Mouse (Mus musculus) embryo, embryonic 10.5 days (tissue): ENCODE data around the gene Jund.

Experiments used
- DNase-seq: peaks from one replicate; pipeline ENCODE4 v3.0.0-alpha.2; 2015; ENCODE audit warnings: low spot score

Jund gene

DNA sequence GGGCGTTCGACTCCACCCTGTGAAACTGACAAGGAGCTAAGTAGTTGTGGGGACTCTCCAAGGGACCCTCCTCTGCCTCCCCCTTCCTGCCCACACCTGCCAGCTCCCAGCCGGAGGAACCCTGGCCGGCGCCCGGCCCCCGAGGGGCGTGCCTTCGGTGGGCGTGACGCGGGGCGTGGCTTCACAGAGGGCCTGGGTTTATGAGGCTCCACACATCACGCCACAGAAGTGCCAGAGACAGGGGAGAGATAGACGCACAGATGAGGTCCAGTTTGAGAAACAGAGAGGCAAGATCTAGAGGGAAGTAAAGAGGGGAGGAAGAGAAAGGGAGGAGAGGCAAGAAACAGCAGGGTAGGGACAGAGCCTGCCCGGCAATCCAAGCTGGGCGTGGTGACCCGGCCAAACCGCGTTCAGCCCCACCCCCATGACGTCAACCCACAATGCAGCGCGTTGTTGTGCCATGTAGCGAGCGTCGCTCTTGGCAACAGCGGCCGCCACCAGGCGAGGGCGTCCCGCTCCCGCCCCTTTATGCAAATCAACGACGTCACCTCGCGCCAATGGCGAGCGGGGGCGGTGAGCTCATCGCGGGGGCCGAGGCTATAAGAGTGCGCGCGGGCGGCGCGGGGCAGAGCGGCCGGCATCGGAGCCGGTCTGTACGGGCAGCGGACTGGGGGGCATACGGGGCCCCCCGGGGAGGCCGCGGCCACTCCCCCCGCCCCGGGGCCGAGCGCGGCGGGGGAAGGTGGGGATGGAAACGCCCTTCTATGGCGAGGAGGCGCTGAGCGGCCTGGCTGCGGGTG, at the start of gene Jund:
Gene Jund (plus strand): TSS at position 640 of the 800 bp plus-strand sequence.
- DNase-seq, result peak; percentile 99

DNA sequence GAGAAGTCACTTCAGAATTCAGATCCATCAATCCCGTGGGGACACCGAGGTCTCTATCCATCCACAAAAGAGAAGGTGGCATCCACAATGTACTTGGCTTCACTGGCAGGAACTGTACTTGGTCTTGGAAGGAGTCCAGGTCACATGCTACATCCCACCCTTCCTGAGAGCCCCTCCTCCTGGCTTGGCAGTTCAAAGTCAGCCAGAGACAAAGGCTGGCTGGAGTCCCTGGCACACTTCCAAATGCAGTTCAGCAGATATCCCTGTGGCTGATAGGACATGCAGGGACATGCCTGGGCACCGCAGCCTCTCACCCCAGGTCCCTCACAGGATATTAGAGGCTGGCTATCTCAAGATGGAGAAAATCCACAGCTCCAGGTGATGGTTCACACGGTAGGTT, 49.4 kb upstream of the Jund start:
- DNase-seq, result no peak

DNA sequence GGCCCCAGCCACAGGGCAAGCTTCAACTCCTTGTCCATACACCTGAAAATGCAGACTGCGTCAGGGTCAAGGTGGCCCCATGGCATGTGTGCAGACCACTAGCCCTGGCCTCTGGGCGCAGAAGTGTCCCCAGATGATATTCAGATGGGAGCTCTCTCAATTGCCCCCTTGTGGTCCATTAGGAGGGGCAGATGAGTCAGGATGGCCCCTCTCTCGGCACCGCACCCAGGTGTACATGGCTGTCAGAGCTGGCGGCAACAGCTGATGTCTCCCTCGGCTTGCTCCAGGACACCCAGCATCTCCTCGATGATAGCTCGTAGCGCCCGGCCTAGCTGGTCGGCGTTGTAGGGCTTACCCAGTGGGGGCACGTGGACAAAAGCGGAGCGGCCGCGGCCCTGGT, 48.4 kb upstream of the Jund start:
- no peak for DNase-seq

- peak; percentile 69 for DNase-seq
These were observed 45.5 kb upstream of the Jund start for GRCm38 (mm10) chr8:70653226-70653625.

- no peak for DNase-seq
These were observed 44.6 kb upstream of the Jund start for GRCm38 (mm10) chr8:70654121-70654520.

- peak; percentile 69 for DNase-seq
These were observed 43.3 kb upstream of the Jund start for GRCm38 (mm10) chr8:70655469-70655868.

DNA sequence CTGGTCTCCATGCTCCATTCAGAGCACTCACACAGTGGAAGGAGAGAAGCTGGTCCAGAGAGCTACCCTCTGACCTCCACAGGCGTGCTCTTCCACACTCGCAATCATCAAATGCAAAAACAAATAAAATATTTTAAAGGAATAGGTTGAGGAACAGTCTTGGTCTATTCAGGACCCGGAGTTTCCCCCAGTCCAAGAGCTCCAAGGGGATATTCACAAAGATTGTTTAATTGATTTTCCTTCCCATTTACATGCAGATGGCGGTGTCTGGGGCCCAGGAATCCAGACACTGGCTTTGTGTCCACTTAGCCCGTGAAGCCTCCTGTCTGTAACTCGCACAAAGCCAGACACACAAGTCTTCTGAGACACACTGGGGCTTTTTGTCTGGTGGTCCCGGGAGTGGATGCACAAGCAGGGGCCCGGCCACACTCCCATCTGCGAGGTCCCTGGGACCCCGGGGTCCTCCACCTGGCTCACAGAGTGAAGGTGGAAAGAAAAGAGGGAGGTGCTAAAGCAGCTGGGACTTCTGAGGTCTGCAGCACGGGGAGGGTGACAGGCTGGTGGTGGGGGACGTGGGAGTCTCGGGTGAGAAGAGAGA, 42.5 kb upstream of the Jund start:
- peak; percentile 70 for DNase-seq

GRCm38 (mm10) chr8:70657214-70657613, 41.5 kb upstream of the Jund start:
- no peak for DNase-seq

DNA sequence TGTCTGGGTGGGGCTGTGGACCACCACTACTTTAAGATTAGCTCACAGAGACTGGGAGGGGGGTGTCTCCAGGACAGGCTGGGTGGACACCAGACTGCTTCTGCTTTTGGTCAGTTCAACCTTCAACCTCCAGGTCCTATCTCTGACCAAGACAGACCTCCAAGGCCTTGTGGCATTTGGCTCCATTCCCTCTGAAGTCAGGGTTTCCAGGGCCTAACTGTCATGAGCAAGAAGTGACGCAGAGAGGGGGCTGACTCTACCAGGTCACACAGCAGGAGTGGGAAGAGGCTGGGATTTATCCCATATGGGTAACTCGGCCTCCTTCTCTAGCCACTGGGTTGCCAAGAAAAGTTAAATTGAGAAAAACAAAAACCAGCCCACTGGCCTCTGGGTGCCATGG, 41.0 kb upstream of the Jund start:
- DNase-seq, result no peak

DNA sequence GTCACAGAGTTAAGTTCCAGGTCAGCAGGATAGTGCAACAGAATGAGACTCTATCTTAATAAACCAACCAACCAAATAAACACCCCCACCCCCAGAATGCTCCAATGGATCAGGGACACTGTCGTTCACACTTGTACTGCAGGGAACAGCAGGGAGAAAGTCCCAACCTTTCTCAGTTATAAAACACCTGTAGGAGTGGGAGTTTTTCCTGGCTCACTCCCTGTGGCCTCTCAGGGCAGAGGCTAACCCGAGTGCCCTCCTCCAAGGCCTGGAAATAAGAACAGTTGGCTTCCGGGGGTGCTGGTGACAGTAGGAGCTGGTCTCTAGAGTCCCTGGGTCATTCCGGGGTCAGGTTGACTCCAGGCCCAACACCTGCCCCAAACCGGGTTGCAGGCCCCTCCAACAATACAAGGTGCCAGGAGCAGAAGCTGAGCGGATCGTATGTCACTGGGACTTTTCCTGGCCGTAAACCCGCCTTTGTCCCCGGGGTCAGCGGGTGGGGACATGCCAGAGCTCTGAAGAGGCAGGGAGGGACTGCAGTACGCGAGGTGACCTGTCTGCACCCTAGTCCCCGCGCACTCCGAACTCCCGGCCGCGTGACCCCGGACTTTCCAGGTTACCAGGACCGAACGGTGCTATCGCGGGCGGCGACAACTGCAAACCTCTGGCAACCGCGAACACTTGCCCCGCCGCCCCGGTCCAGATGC, 39.7 kb upstream of the Jund start:
- no peak for DNase-seq

DNA sequence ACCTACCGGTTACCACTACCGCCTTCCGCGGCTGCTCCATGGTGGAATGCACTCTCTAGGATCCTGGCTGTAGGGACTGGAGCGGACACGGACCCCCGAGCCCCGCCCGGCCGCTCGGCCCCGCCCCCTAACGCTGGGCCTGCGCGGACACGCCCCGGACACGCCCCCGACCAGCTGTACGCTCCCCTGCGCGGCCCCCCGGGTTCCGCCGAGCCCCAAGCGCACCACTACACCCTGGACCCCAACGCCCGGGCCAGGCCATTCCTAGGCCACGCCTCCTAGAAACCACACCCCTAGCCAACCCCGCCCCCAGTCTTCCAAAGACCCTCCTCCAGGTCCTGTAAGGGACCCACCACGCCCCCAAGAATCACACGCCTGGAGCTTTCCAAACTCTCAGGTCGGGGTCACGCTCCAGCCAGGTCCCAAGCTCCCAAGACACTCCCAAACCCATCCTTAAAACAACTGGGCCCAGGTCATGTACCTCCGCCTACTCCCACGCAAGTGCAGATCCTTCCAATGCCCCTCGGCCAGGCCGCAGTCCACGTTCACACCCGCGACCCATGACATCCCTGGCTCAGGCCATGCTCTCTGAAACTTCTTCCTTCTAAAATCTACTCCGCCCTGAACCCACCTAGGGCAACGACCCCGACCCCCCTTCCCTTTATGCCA, 39.0 kb upstream of the Jund start:
- DNase-seq, result peak; percentile 98

DNA sequence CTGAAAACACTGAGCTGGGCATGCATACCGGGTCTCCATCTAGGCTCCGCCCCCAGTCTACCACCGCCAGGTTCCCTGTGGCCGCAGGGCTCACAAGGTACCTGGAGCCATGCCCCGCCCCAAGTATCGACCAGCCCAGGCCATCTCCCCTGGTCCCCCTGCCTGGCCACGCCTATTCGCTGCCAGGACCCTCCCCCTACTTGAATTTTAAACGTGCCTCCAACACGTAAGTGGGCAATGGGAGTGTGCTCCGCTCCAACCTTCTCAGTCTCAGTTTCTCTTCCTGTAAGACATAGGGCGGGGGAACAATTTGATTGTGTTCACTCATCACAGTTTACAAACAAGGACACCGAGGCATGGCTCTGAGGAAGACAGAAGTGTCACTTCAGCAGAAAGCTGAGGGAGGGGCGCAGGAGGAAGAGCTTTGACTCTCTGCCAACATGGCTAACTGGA, 38.5 kb upstream of the Jund start, which contains the start of gene Pgpep1:
Gene Pgpep1 (minus strand): TSS at position 116 of the 453 bp plus-strand sequence.
- DNase-seq, result peak; percentile 70

GRCm38 (mm10) chr8:70663691-70664090, 35.1 kb upstream of the Jund start:
- no peak for DNase-seq

DNA sequence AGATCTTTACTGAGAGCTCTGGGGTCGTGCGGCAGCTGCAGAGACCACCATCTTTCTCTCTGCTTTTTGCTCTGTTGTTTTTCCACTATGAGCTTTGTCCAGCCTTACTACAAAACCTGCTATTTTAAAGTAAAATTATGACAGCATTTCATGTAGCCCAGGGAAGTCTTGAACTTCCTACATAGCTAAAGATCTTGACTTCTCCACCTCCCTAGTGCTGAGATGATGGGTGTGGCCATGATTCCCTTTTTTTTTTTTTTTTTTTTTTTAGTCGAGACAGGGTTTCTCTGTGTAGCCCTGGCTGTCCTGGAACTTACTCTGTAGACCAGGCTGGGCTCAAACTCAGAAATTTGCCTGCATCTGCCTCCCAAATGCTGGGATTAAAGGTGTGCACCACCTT, 34.1 kb upstream of the Jund start:
- no peak for DNase-seq

DNA sequence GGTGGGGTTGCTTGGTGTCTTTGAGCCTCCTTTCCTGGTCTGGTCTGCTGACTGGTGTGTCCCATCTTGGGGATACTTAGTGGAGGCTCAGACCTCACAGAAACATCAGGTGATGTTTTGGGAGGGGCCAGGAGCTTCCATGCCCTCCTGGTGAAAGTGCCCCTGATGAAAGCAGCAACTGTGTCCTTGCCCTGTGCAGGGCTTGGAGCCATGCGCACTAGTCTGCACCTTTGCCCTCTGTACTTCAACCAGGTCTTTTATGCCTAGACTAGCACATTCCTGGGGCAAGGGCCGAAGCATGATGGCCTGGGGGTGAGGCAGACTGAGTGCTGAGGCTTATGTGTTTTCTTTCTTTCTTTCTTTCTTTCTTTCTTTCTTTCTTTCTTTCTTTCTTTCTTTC, 33.1 kb upstream of the Jund start:
- DNase-seq, result no peak

DNA sequence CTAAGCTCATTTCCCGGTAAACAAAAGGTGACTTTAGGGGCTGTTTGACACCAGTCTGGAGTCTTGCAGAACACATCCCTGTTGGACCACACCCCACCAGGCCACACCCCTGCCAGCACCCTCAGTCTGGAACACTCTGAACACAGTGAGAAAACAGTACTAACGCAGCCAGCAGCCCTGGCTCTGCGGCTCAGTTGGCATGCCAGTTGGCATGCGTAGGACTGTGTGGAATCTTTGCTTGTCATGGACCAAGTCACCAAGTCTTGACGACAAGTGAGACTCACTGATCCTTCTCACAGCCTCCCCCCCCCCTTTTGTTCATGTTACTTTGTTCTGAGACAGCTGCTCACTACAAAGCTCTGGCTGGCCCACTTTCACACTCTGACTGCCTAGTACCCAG, 31.7 kb upstream of the Jund start:
- DNase-seq, result no peak

DNA sequence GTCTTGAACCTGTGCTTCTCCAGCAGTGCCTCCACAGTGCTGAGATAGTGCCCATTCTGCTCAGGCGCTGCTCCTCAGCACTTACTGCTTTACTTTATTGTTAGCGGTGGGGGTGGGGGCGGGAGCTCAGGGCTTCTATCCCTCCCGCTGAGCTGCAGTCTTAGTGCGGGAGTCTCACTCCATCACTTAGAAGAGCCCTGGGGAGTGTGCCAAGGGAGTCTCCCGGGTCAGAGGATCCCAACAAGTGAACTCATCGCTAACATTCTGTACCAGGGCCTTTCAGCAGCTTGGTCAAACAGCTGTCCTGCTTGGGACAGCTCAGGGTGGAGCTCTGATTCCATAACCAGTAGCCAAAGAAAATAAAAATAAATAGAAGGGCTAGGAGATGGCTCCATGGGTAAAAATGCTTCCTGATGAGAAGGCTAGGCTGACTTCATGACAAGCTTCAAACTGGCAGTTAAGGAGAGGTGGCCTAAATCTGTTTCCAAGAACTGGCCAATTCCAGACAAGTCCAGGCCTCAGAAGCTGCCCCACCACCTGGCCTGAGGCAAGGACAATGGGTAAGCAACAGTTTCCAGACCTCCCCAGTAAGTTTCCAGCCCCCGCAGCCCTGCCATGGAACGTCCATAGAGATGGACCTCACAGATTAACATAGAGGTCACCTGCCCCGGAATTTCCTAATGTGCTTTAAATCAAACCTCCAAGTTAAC, 27.0 kb upstream of the Jund start:
- no peak for DNase-seq

- DNase-seq, result peak; percentile 43
These were observed 26.2 kb upstream of the Jund start for GRCm38 (mm10) chr8:70672325-70673078.

GRCm38 (mm10) chr8:70673079-70673856, 25.5 kb upstream of the Jund start, which contains the start of gene Lsm4:
Lsm4 (plus strand) TSS chr8:70673248.
- peak; percentile 100 for DNase-seq

DNA sequence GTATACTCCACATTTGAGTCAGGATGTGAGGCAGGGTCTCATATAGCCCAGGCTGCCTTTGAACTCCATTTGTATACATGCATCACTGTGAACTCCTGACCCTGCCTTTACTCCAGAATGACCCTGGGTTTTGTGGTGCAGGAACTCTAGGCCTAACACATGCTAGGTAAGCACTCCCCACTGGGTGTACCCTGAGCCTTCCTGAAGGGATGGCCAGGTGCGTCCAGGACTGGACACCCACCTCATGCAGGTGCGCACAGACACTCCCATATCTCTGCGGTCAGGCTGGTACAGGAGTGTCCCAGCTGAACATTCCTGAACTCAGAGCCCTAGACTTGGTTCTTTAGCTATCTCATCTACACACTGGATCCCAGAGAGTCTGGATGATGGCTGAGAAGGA, 24.6 kb upstream of the Jund start:
- no peak for DNase-seq
